Mouse (Mus musculus) hindbrain, embryonic 14.5 days (tissue): ENCODE data around the gene Grin3b. TPM values are rescaled to one million over a fixed set of nuclear protein-coding genes. Genes with fewer than 3 reads are reported as not detected.

ENCODE experiments used
- ATAC-seq: fragments of 200-750 bp; cut with Nextera tagmentation; 2 replicates; pipeline ENCODE4 v1.8.0; 2017; ENCODE audit warnings: moderate number of reproducible peaks, mild to moderate bottlenecking, moderate TSS enrichment, moderate library complexity; ENCODE audit not compliant: low FRiP score
- DNase-seq: peaks from one replicate; pipeline ENCODE4 v3.0.0-alpha.2; 2015; ENCODE audit warnings: low spot score
- H3K27ac ChIP-seq: fragments of 300-500 bp; sonication (generic); 2 replicates; pipeline ENCODE4 v1.5.1; 2014; ENCODE audit warnings: mild to moderate bottlenecking, moderate library complexity
- H3K27me3 ChIP-seq: fragments of 300-500 bp; sonication (generic); 2 replicates; pipeline ENCODE4 v1.6.1; 2014; ENCODE audit warnings: mild to moderate bottlenecking, low read length, mixed read lengths; ENCODE audit not compliant: control insufficient read depth, insufficient read depth
- H3K36me3 ChIP-seq: fragments of 300-500 bp; sonication (generic); replicated peaks from 2 replicates; pipeline ENCODE4 v1.6.1; 2014; ENCODE audit not compliant: control insufficient read depth, insufficient read depth
- H3K4me1 ChIP-seq: fragments of 300-500 bp; sonication (generic); replicated peaks from 2 replicates; pipeline ENCODE4 v1.6.1; 2014; ENCODE audit warnings: antibody characterized with exemption, low read length, mixed read lengths; ENCODE audit not compliant: control insufficient read depth, insufficient read depth
- H3K4me2 ChIP-seq: fragments of 300-500 bp; sonication (generic); replicated peaks from 2 replicates; pipeline ENCODE4 v1.6.1; 2014; ENCODE audit warnings: mild to moderate bottlenecking, moderate library complexity
- H3K4me3 ChIP-seq: fragments of 300-500 bp; sonication (generic); replicated peaks from 2 replicates; pipeline ENCODE4 v1.5.1; 2014; ENCODE audit warnings: mild to moderate bottlenecking, low read length
- H3K9ac ChIP-seq: fragments of 300-500 bp; sonication (generic); 2 replicates; pipeline ENCODE4 v1.6.1; 2014
- H3K9me3 ChIP-seq: fragments of 300-500 bp; sonication (generic); 2 replicates; pipeline ENCODE4 v1.6.1; 2016; ENCODE audit warnings: low read length; ENCODE audit not compliant: control insufficient read depth
- WGBS: fragments of 180-500 bp; shearing (Covaris S2); extraction: QIAGEN DNeasy Blood & Tissue Kit; methylation state at CpG from one replicate; pipeline ENCODE4 v1.1.7; 2014; 5-methylcytosine and 5-hydroxymethylcytosine counted together
- polyA plus RNA-seq: library from polyadenylated mRNA; unstranded; fragments of >200 nt; fragmentation: Nextera tagmentation; extraction: Ambion mirVana; gene quantifications from 2 replicates; pipeline ENCODE4 v1.2.1, GENCODE M21; 2014

Gene Grin3b
- polyA plus RNA-seq, 1 experiment from 2014 or later, result 0.33 TPM

DNA sequence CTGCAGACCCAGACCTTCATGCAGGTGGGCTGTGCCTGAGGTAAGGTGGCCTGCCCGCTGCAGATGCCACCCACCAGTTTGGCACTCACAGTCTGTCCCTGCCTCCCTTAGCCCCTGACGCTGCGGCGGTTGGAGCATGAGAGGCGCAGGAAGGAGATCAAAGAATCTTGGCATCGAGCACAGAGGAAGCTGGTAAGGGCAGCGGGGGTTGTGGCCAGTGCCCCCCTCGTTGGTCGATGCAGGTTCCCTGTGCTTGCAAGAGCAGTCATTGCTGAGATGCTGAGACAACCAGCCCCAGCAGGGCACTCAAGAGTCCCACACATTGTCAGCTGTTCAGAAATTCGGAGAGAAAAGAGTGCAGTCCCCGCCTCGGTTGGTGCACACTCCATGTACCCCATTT, 51.6 kb downstream of the Grin3b start:
- 95% methylated on average over 12 of the region's 12 CpGs for WGBS

DNA sequence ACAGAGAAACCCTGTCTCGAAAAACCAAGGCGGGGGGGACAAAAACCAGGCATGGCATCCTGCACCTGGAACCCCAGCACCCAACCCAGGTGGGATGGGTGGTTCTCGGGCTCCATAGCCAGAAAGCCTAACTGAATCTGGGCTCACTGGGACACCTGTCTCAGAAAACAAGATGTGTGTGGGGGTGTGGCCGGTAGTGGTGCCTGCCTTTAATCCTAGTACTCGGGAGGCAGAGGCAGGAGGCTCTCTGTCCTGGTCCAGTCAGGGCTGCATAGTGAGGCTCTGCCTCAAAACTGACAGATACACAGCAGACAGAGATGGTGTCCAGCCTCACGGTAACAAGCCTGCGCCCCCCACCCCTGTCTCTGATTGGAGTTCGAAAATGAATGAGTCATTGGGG, 52.3 kb downstream of the Grin3b start:
- Histone ChIP-seq H3K4me1 (no peaks in the 10 kb centered on the region), H3K27ac (no peak overlapping the region), H3K36me3 (no peaks in the 10 kb centered on the region), H3K9me3 (no peaks in the 10 kb centered on the region), H3K27me3 (peaks cover 22% of the 10 kb centered on the region), H3K9ac (no peak overlapping the region), H3K4me2 (no peak overlapping the region), H3K4me3 (no peak overlapping the region)
- ATAC-seq (no peak), DNase-seq (no peak)
- 90% methylated on average over 8 of the region's 8 CpGs for WGBS

More for the DNA sequence above, 51.6 kb downstream of the Grin3b start:
- ATAC-seq (no peak), DNase-seq (no peak)
- no peak overlapping the region for H3K4me3 ChIP-seq
- H3K4me2 ChIP-seq, result no peak overlapping the region
- H3K9ac ChIP-seq, result no peak overlapping the region
- H3K9me3 ChIP-seq, result no peaks in the 10 kb centered on the region
- H3K36me3 ChIP-seq, result no peaks in the 10 kb centered on the region
- no peaks in the 10 kb centered on the region for H3K4me1 ChIP-seq
- H3K27me3 ChIP-seq, result peaks cover 22% of the 10 kb centered on the region
- no peak overlapping the region for H3K27ac ChIP-seq

DNA sequence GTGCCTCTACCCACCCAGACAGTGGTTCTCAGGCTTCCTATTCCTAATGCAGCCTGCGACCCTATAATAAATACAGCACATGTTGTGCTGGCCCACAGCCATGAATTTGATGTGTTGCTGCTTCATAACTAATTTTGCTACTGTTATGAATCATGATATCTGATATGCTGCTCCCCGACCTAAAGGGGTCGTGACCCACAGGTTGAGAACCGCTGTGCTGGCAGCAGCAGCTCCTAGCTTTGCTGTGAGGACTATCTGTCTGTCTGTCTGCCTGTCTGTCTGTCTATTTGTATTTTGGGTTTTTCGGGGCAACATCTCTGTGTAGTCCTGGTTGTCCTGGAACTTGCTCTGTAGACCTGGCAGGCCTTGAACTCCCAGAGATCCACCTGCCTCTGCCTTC, 53.2 kb downstream of the Grin3b start:
- Histone ChIP-seq H3K4me2 (no peak overlapping the region), H3K27me3 (peaks cover 18% of the 10 kb centered on the region), H3K4me1 (no peaks in the 10 kb centered on the region), H3K27ac (no peak overlapping the region), H3K9me3 (no peaks in the 10 kb centered on the region), H3K4me3 (no peak overlapping the region), H3K9ac (no peak overlapping the region), H3K36me3 (no peaks in the 10 kb centered on the region)
- ATAC-seq (no peak), DNase-seq (no peak)
- WGBS, result 84% methylated on average over 5 of the region's 5 CpGs

DNA sequence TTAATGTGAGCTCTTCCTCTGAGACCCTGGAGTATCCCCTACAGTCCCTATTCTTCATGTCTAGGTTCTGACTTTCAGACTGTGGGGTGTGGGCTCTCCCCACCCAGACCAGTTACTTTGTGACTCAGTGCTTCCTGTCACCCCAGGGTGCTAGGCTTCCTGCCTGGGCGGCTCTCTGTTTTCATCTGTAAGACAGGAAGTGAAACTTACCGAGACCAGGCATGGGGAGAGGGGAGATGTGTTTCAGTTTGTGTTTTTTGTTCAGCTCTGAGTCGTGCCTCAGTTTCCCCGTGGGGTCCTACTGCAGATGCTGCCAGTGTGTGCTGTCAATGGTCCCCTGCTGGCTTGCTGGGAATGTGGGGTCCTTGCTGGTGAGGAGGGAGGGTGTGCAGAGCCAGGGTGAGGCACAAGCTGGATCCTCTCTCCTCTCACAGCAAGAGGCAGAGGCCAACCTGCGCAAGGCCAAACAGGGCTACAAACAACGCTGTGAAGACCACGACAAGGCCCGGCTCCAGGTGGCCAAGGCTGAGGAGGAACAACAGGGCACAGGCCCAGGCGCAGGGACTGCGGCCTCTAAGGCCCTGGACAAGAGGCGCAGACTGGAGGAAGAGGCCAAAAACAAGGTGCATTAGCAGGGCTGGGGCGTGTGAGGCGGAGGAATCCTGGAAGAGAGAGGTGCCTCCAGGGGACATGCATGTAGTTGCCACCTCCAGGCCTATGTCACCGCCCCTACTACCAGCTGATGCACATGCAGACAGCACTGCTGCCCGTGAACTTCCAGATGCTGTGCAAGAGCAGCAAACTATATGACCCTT, 53.9 kb downstream of the Grin3b start:
- Histone ChIP-seq H3K9me3 (no peaks in the 10 kb centered on the region), H3K27ac (no peak overlapping the region), H3K9ac (no peak overlapping the region), H3K4me2 (no peak overlapping the region), H3K4me1 (no peaks in the 10 kb centered on the region), H3K27me3 (peaks cover 12% of the 10 kb centered on the region), H3K36me3 (no peaks in the 10 kb centered on the region), H3K4me3 (no peak overlapping the region)
- ATAC-seq, result no peak
- no peak for DNase-seq
- WGBS, result 80% methylated on average over 15 of the region's 15 CpGs

DNA sequence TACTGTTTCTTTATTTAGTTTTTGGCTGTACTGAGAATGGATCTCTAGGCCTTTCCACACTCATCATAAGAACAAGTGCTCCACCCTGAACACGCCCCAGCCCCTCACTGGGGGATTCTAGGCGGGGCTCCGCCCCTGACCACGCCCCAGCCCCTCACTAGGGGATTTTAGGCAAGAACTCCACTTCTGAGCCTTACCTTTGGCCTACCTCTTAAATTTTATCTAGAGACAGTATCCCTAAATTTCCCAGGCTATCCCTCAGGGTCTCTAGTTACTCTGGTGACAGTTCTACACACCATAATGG, 54.5 kb downstream of the Grin3b start:
- no peaks in the 10 kb centered on the region for H3K4me1 ChIP-seq
- ATAC-seq (no peak), DNase-seq (no peak)
- no peaks in the 10 kb centered on the region for H3K9me3 ChIP-seq
- WGBS, result 61% methylated on average over 4 of the region's 4 CpGs
- no peak overlapping the region for H3K9ac ChIP-seq
- no peaks in the 10 kb centered on the region for H3K36me3 ChIP-seq
- H3K27me3 ChIP-seq, result peaks cover 7% of the 10 kb centered on the region
- H3K4me2 ChIP-seq, result no peak overlapping the region
- H3K4me3 ChIP-seq, result no peak overlapping the region
- H3K27ac ChIP-seq, result no peak overlapping the region

DNA sequence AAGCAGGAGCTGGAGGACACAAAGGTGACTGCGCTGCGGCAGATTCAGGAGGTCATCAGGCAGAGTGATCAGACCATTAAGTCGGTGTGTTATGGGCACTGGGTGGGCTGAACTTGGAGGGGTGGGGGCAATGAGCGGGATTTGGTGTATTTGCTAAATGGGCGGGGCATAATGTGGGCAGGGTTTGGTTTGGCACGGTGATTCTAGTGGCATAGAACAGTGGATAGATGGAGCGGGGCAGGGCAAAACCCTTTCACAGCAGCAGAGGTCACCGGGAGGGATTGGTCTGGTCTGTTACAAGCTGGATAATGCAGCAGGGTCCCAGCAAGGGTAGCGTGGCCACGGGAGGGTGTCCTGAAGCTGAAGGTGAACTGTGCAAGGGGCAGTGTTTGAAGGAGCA, 54.9 kb downstream of the Grin3b start:
- Histone ChIP-seq H3K36me3 (no peaks in the 10 kb centered on the region), H3K9me3 (no peaks in the 10 kb centered on the region), H3K9ac (no peak overlapping the region), H3K4me1 (no peaks in the 10 kb centered on the region), H3K4me2 (no peak overlapping the region), H3K4me3 (no peak overlapping the region), H3K27me3 (peaks cover 2% of the 10 kb centered on the region; the same call in 1 of the 2 replicates), H3K27ac (no peak overlapping the region)
- 77% methylated on average over 10 of the region's 10 CpGs for whole genome bisulfite sequencing
- DNase-seq (no peak), ATAC-seq (no peak)

DNA sequence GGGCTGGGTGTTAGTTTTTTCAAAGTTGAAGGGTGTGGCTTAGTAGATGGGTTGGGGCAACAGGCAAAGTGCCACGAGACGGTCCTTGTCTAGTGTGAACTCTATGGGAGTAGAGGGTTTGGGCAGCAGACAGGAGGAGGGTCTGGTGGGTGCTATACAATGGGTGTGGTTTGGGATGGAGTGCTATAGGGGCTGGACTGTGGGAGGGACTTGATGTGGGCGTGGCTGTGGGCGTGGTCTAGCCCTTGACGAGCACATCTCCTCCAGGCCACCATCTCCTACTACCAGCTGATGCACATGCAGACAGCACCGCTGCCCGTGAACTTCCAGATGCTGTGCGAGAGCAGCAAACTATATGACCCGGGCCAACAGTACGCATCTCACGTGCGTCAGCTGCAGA, 55.4 kb downstream of the Grin3b start:
- H3K27ac ChIP-seq, result no peak overlapping the region
- H3K4me2 ChIP-seq, result no peak overlapping the region
- H3K36me3 ChIP-seq, result no peaks in the 10 kb centered on the region
- H3K9ac ChIP-seq, result no peak overlapping the region
- no peaks in the 10 kb centered on the region for H3K27me3 ChIP-seq
- H3K4me1 ChIP-seq, result no peaks in the 10 kb centered on the region
- WGBS, result 67% methylated on average over 12 of the region's 12 CpGs
- no peak for ATAC-seq
- no peaks in the 10 kb centered on the region for H3K9me3 ChIP-seq
- no peak for DNase-seq
- no peak overlapping the region for H3K4me3 ChIP-seq

Other genes with a start within 250 kb of the Grin3b start
- 32.8 and 36.5 TPM in 2 replicates for gene Polrmt, start 224.1 kb upstream of the Grin3b start, polyA plus RNA-seq
- 1.4 and 1.6 TPM in 2 replicates for gene Fgf22, start 215.6 kb upstream of the Grin3b start, polyA plus RNA-seq
- gene Rnf126, start 203.8 kb upstream of the Grin3b start, polyA plus RNA-seq, result 92.8 and 96.7 TPM in 2 replicates
- gene Fstl3, start 193.4 kb upstream of the Grin3b start, polyA plus RNA-seq, result 1.6 and 2.2 TPM in 2 replicates
- gene Prss57, start 179.8 kb upstream of the Grin3b start, polyA plus RNA-seq, result 0.08 and 0.29 TPM in 2 replicates
- 240 and 247 TPM in 2 replicates for gene Palm, start 177.1 kb upstream of the Grin3b start, polyA plus RNA-seq
- 0.08 and 0.74 TPM in 2 replicates for gene Misp, start 149.7 kb upstream of the Grin3b start, polyA plus RNA-seq
- 59.5 and 62.6 TPM in 2 replicates for gene Ptbp1, start 116.3 kb upstream of the Grin3b start, polyA plus RNA-seq
- gene Prtn3, start 96.2 kb upstream of the Grin3b start, polyA plus RNA-seq, result 10.1 and 12.8 TPM in 2 replicates
- gene Plppr3, start 96.1 kb upstream of the Grin3b start, polyA plus RNA-seq, result 288 and 294 TPM in 2 replicates
- gene Elane, start 84.5 kb upstream of the Grin3b start, polyA plus RNA-seq, result 0.47 TPM in 1 of 2 replicates, not detected in the other
- not detected in 2 replicates for gene Cfd, start 79.9 kb upstream of the Grin3b start, polyA plus RNA-seq
- gene Med16, start 61.8 kb upstream of the Grin3b start, polyA plus RNA-seq, result 42.0 and 42.5 TPM in 2 replicates
- 1.1 TPM in 1 of 2 replicates, not detected in the other for gene Gm26602, start 59.9 kb upstream of the Grin3b start, polyA plus RNA-seq
- 1.7 and 2.6 TPM in 2 replicates for gene Kiss1r, start 53.7 kb upstream of the Grin3b start, polyA plus RNA-seq
- 228 and 232 TPM in 2 replicates for gene R3hdm4, start 49.5 kb upstream of the Grin3b start, polyA plus RNA-seq
- gene Arid3a, start 43.7 kb upstream of the Grin3b start, polyA plus RNA-seq, result 3.4 and 3.8 TPM in 2 replicates
- 91.8 and 97.8 TPM in 2 replicates for gene Wdr18, start 10.6 kb upstream of the Grin3b start, polyA plus RNA-seq
- gene Tmem259, start 13.6 kb downstream of the Grin3b start, polyA plus RNA-seq, result 22.6 and 22.8 TPM in 2 replicates
- 28.4 and 37.6 TPM in 2 replicates for gene Cnn2, start 17.9 kb downstream of the Grin3b start, polyA plus RNA-seq
- 4.1 and 4.5 TPM in 2 replicates for gene Abca7, start 25.8 kb downstream of the Grin3b start, polyA plus RNA-seq
- 1.1 and 1.7 TPM in 2 replicates for gene Arhgap45, start 45.9 kb downstream of the Grin3b start, polyA plus RNA-seq
- 142 and 150 TPM in 2 replicates for gene Polr2e, start 69.1 kb downstream of the Grin3b start, polyA plus RNA-seq
- gene Gpx4, start 76.5 kb downstream of the Grin3b start, polyA plus RNA-seq, result 556 and 557 TPM in 2 replicates
- gene Sbno2, start 134.9 kb downstream of the Grin3b start, polyA plus RNA-seq, result 12.3 and 12.6 TPM in 2 replicates
- gene Stk11, start 145.1 kb downstream of the Grin3b start, polyA plus RNA-seq, result 20.2 and 24.6 TPM in 2 replicates
- gene Atp5d, start 167.9 kb downstream of the Grin3b start, polyA plus RNA-seq, result 469 and 505 TPM in 2 replicates
- 93.4 and 96.4 TPM in 2 replicates for gene Cbarp, start 170.1 kb downstream of the Grin3b start, polyA plus RNA-seq
- gene Midn, start 177.6 kb downstream of the Grin3b start, polyA plus RNA-seq, result 44.1 and 54.4 TPM in 2 replicates
- gene Cirbp, start 195.3 kb downstream of the Grin3b start, polyA plus RNA-seq, result 203 and 252 TPM in 2 replicates
- 7.0 and 7.7 TPM in 2 replicates for gene 1600002K03Rik, start 202.2 kb downstream of the Grin3b start, polyA plus RNA-seq
- gene Efna2, start 208.8 kb downstream of the Grin3b start, polyA plus RNA-seq, result 25.9 and 26.2 TPM in 2 replicates